Mouse (Mus musculus) heart, embryonic 10.5 days (tissue): ENCODE measurements around the gene Pigv. TPM values are rescaled to one million over a fixed set of nuclear protein-coding genes. Genes with fewer than 3 reads are reported as not detected.

Source experiments
- DNase-seq: peaks from one replicate; pipeline ENCODE4 v3.0.0-alpha.2; 2017; ENCODE audit warnings: low spot score
- H3K27ac ChIP-seq: fragments of 300-500 bp; sonication (generic); 2 replicates; pipeline ENCODE4 v1.5.1; 2016; ENCODE audit warnings: mild to moderate bottlenecking
- H3K27me3 ChIP-seq: fragments of 300-500 bp; sonication (generic); 2 replicates; pipeline ENCODE4 v1.6.1; 2016; ENCODE audit warnings: mild to moderate bottlenecking; ENCODE audit not compliant: poor library complexity, insufficient read depth, severe bottlenecking
- H3K36me3 ChIP-seq: fragments of 300-500 bp; sonication (generic); 2 replicates; pipeline ENCODE4 v1.6.1; 2016; ENCODE audit warnings: mild to moderate bottlenecking, moderate library complexity
- H3K4me1 ChIP-seq: fragments of 300-500 bp; sonication (generic); 2 replicates; pipeline ENCODE4 v1.6.1; 2016; ENCODE audit warnings: mild to moderate bottlenecking
- H3K4me3 ChIP-seq: fragments of 300-500 bp; sonication (generic); 2 replicates; pipeline ENCODE4 v1.5.1; 2016; ENCODE audit warnings: mild to moderate bottlenecking, moderate library complexity
- H3K9me3 ChIP-seq: fragments of 300-500 bp; sonication (generic); 2 replicates; pipeline ENCODE4 v1.6.1; 2016; ENCODE audit warnings: mild to moderate bottlenecking, moderate library complexity
- WGBS: fragments of 180-500 bp; shearing (Covaris S2); methylation state at CpG from one replicate; pipeline ENCODE4 v1.1.7; 2016; 5-methylcytosine and 5-hydroxymethylcytosine counted together
- polyA plus RNA-seq: library from polyadenylated mRNA; unstranded; fragments of >200 nt; fragmentation: Nextera tagmentation; extraction: Ambion mirVana; gene quantifications from 2 replicates; pipeline ENCODE4 v1.2.1, GENCODE M21; 2016

The Pigv gene
- 15.2 and 16.4 TPM in 2 replicates for polyA plus RNA-seq

- peaks cover 14% of the 10 kb centered on the region for H3K36me3 ChIP-seq
- peak within 1 kb of the TSS; percentile 99 for H3K27ac ChIP-seq
- H3K27me3 ChIP-seq = no peaks in the 10 kb centered on the region
- H3K4me3 ChIP-seq = peak within 1 kb of the TSS; percentile 86
- no peaks in the 10 kb centered on the region for H3K9me3 ChIP-seq
- under 1% methylated on average over 76 of the region's 76 CpGs for WGBS
- peaks cover 64% of the 10 kb centered on the region for H3K4me1 ChIP-seq
- peak; percentile 95 for DNase-seq
Measured at GRCm38 (mm10) chr4:133671881-133672844, at the start of gene Pigv. TSS of gene Pigv (minus strand) at chr4:133672647.

GRCm38 (mm10) chr4:133719791-133720190 lies 47.3 kb upstream of the Pigv start:
- Histone ChIP-seq H3K27me3 (no peaks in the 10 kb centered on the region), H3K4me3 (no peak overlapping the region), H3K4me1 (peaks cover 11% of the 10 kb centered on the region), H3K27ac (no peak overlapping the region), H3K9me3 (no peaks in the 10 kb centered on the region), H3K36me3 (peaks cover 83% of the 10 kb centered on the region)
- WGBS = 86% methylated on average over 3 of the region's 3 CpGs
- no peak for DNase-seq

- no peaks in the 10 kb centered on the region for H3K27me3 ChIP-seq
- no peaks in the 10 kb centered on the region for H3K9me3 ChIP-seq
- no peak overlapping the region for H3K4me3 ChIP-seq
- H3K4me1 ChIP-seq = peaks cover 32% of the 10 kb centered on the region
- DNase-seq = no peak
- peaks cover 73% of the 10 kb centered on the region for H3K36me3 ChIP-seq
- 84% methylated on average over 5 of the region's 5 CpGs for WGBS
- H3K27ac ChIP-seq = no peak overlapping the region
Measured at GRCm38 (mm10) chr4:133712755-133713154, 40.3 kb upstream of the Pigv start.

- H3K27ac ChIP-seq = no peak overlapping the region
- no peak overlapping the region for H3K4me3 ChIP-seq
- peaks cover 65% of the 10 kb centered on the region for H3K36me3 ChIP-seq
- H3K9me3 ChIP-seq = no peaks in the 10 kb centered on the region
- no peak for DNase-seq
- WGBS = 90% methylated on average over 6 of the region's 6 CpGs
- H3K4me1 ChIP-seq = peaks cover 44% of the 10 kb centered on the region
- no peaks in the 10 kb centered on the region for H3K27me3 ChIP-seq
Measured at GRCm38 (mm10) chr4:133711307-133712076, 39.0 kb upstream of the Pigv start.

GRCm38 (mm10) chr4:133709395-133709794 lies 36.9 kb upstream of the Pigv start:
- Histone ChIP-seq H3K27me3 (no peaks in the 10 kb centered on the region), H3K36me3 (peaks cover 59% of the 10 kb centered on the region), H3K4me3 (no peak overlapping the region), H3K9me3 (no peaks in the 10 kb centered on the region), H3K27ac (no peak overlapping the region), H3K4me1 (peaks cover 64% of the 10 kb centered on the region)
- DNase-seq = no peak
- whole genome bisulfite sequencing = 56% methylated on average over 2 of the region's 2 CpGs

GRCm38 (mm10) chr4:133707464-133707863 lies 35.0 kb upstream of the Pigv start:
- Histone ChIP-seq H3K9me3 (no peaks in the 10 kb centered on the region), H3K27me3 (no peaks in the 10 kb centered on the region), H3K27ac (no peak overlapping the region), H3K4me3 (no peak overlapping the region), H3K36me3 (peaks cover 58% of the 10 kb centered on the region), H3K4me1 (peaks cover 72% of the 10 kb centered on the region)
- 69% methylated on average over 1 of the region's 1 CpGs for WGBS
- no peak for DNase-seq

- H3K27ac ChIP-seq = peak overlapping the region; percentile 47; the same call in 1 of the 2 replicates
- peak overlapping the region; percentile 15; the same call in 1 of the 2 replicates for H3K4me3 ChIP-seq
- no peaks in the 10 kb centered on the region for H3K27me3 ChIP-seq
- no peaks in the 10 kb centered on the region for H3K9me3 ChIP-seq
- 25% methylated on average over 8 of the region's 8 CpGs for WGBS
- DNase-seq = peak; percentile 90
- H3K36me3 ChIP-seq = peaks cover 58% of the 10 kb centered on the region
- H3K4me1 ChIP-seq = peaks cover 77% of the 10 kb centered on the region
Measured at GRCm38 (mm10) chr4:133706956-133707355, 34.5 kb upstream of the Pigv start.

- 76% methylated on average over 4 of the region's 4 CpGs for WGBS
Measured at GRCm38 (mm10) chr4:133705062-133705461, 32.6 kb upstream of the Pigv start.

GRCm38 (mm10) chr4:133700905-133701368 lies 28.5 kb upstream of the Pigv start:
- H3K27ac ChIP-seq = peak overlapping the region; percentile 65; the same call in 1 of the 2 replicates
- DNase-seq = peak; percentile 81
- peak overlapping the region; percentile 16 for H3K4me3 ChIP-seq
- peaks cover 45% of the 10 kb centered on the region for H3K4me1 ChIP-seq
- peaks cover 87% of the 10 kb centered on the region for H3K36me3 ChIP-seq
- WGBS = 55% methylated on average over 11 of the region's 11 CpGs
- H3K9me3 ChIP-seq = no peaks in the 10 kb centered on the region
- no peaks in the 10 kb centered on the region for H3K27me3 ChIP-seq

More at GRCm38 (mm10) chr4:133705062-133705461, 32.6 kb upstream of the Pigv start:
- Histone ChIP-seq H3K9me3 (no peaks in the 10 kb centered on the region), H3K36me3 (peaks cover 62% of the 10 kb centered on the region), H3K4me1 (peaks cover 83% of the 10 kb centered on the region), H3K27me3 (no peaks in the 10 kb centered on the region), H3K27ac (no peak overlapping the region), H3K4me3 (no peak overlapping the region)
- no peak for DNase-seq

- WGBS = 79% methylated on average over 3 of the region's 3 CpGs
- H3K9me3 ChIP-seq = no peaks in the 10 kb centered on the region
- DNase-seq = no peak
- H3K4me3 ChIP-seq = no peak overlapping the region
- no peak overlapping the region for H3K27ac ChIP-seq
- peaks cover 96% of the 10 kb centered on the region for H3K36me3 ChIP-seq
- peaks cover 5% of the 10 kb centered on the region; the same call in 1 of the 2 replicates for H3K4me1 ChIP-seq
- H3K27me3 ChIP-seq = no peaks in the 10 kb centered on the region
Measured at GRCm38 (mm10) chr4:133695363-133695762, 22.9 kb upstream of the Pigv start.

GRCm38 (mm10) chr4:133690252-133690651 lies 17.8 kb upstream of the Pigv start:
- DNase-seq = no peak
- peaks cover 100% of the 10 kb centered on the region for H3K36me3 ChIP-seq
- WGBS = 43% methylated on average over 5 of the region's 5 CpGs
- no peak overlapping the region for H3K4me3 ChIP-seq
- H3K27ac ChIP-seq = no peak overlapping the region
- H3K9me3 ChIP-seq = no peaks in the 10 kb centered on the region
- H3K27me3 ChIP-seq = no peaks in the 10 kb centered on the region
- peaks cover 12% of the 10 kb centered on the region for H3K4me1 ChIP-seq

- Histone ChIP-seq H3K4me1 (peaks cover 12% of the 10 kb centered on the region), H3K36me3 (peaks cover 100% of the 10 kb centered on the region), H3K4me3 (no peak overlapping the region), H3K27me3 (no peaks in the 10 kb centered on the region), H3K9me3 (no peaks in the 10 kb centered on the region), H3K27ac (no peak overlapping the region)
- DNase-seq = no peak
- 65% methylated on average over 7 of the region's 7 CpGs for WGBS
Measured at GRCm38 (mm10) chr4:133688417-133689067, 16.1 kb upstream of the Pigv start.
